Mouse (Mus musculus): ENCODE data around the gene Fuca2.
A peak's percentile ranks its signal among the peaks of the same experiment; 100 is the strongest.

GRCm38 (mm10) chr10:13552646-13553497, 53.5 kb downstream of the Fuca2 start, which contains the start of the genes Adat2 and Pex3:
- peak; percentile 61 for TF ChIP-seq POLR2A (IDR thresholded peaks at IDR 0.05; ENCODE audit: control insufficient read depth, extremely low read depth, insufficient read depth, low read length, poor library complexity)
- no peak; the same call in 1 of the 2 replicates for TF ChIP-seq CTCF (IDR thresholded peaks at IDR 0.05; ENCODE audit: borderline replicate concordance, control insufficient read depth, extremely low read depth, insufficient read depth, low read length, poor library complexity)

Measured in thymus, adult 2 months (tissue).